Mouse (Mus musculus) lung, postnatal 14 days (tissue): ENCODE data around the gene Gpx5.
"Not testable (repeated sequence)": the region's sequence is repeated elsewhere in the genome, so short reads cannot be mapped to it uniquely, and the experiment has no call there.

Experiments used
- DNase-seq: peaks from one replicate; pipeline ENCODE4 v3.0.0; 2021

Gpx5 gene

DNA sequence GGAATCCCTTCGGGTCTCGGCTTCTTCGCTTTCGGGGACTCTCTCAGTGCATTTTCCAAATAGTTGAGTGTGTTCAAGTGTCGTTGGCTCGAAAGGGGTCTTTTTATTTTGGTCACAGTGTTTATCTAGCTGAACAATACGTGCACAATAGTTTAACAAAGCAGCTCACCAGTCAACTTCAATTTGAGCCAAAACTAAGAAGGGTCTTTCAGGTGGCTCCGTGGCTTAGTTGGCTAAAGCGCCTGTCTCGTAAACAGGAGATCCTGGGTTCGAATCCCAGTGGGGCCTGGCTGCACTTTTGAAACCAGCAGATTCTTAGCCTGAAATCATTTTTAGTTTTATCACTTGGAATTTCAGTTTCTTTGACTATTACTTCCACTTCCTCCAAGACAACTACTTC lies 28.2 kb downstream of the Gpx5 start:
- DNase-seq = no peak

DNA sequence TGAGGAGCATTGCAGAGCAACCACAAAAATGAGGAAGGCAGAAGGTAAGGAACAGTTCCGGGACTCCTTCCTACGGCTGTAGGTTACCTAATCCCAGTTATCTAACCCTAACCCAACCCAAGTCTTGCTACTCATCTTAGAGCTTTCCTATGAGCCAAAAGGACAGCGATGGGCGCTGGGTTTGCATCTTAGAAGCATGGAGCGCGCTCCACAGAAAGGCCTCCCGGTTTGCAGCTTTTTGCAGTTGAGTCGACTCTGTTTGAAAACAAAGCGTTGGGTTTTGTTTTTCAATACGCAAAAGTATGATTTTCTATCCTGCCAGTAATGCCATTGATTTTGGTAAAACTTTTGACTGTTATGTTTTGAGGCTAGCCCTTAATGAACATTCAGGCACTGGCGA lies 28.6 kb downstream of the Gpx5 start:
- no peak for DNase-seq

DNA sequence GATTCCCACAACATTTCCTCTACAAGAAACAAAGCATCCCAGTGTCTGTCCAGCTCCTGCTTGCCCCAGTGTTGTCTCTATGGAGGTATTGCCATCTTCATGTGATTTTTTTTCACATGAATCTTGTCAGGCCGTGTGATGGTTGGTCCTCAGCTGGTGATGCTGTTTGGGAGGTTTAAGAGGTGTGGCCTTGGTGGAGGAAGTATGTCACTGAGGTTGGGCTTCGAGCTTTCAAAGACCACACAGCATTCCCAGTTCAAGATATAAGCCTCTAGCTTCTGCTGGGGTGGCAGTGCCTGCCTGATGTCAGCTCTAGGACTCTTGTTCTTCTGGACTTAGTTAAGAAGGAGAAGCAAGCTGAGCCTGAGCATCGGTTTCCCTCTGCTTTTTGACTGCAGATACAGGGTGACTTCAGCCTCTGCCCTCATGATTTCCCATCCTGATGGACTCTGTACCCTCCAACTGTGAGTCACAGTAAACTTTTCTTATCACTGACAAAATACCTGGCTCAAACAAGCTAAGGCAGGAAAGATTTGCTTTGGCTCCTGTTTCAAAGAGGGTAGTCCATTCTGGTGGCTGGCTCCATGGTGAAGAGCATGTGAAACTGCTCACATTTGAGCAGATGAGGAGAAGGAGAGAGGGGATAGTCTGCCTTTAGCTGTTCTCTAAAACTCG lies 29.6 kb downstream of the Gpx5 start:
- DNase-seq = no peak

- DNase-seq = no peak
Measured at GRCm38 (mm10) chr13:21260289-21260688, 32.2 kb downstream of the Gpx5 start.

DNA sequence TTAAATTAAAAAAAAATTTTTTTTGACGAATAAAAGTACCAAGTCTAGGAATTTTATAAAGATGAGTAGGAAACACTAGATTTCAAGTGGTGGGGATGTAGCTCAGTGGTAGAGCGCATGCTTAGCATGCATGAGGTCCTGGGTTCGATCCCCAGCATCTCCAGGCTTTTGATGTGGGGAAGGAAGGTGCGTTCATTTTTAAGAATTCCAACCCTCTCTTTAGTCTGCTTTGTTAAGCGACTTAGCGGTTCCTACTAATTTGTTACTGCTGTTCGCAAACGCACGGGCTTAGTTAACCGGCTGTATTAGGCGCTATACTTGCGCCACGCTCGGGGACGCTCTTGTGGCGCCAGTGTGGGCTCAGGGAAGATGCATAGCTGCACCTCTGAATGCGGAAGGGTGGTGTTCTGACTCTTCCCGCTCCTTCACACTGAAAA lies 32.8 kb downstream of the Gpx5 start:
- no peak for DNase-seq

DNA sequence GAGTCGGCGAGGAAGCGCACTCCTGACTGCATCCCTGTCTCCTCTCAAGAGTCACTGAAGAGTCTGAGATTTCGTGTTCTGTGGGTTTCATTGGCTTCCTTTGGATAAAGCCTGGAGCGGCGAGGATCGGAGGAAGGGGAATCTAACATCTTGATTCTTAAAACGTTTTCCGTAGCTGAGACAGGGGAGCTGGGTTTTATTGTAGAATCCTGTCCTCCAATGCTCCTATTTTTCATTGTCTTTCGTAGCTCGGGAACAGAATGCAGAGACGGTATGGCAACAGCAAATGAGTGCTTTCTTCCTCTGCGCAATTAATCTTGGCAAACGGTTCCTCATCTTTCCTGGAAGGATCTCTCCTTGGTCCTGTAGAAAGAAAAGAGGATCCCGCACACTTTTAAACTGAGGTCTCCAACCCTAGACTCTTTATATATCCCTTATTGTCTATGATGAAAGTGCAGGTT lies 33.3 kb downstream of the Gpx5 start:
- no peak for DNase-seq

DNA sequence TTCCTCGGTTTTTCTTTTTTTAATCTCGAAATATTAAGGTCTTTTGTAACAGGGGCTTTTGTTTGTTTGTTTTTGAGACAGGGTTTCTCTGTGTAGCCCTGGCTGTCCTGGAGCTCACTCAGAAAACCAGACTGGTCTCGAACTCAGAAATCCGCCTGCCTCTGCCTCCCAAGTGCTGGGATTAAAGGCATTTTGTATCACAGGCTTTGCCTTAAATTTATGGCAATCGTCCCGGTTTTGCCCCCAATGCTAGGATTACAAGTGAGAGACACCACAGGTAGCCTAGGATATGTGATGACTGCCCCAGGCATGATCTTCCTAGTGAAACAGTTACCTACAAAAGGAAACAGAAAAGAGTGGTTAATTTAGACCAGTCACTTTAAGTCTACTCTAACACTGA lies 34.0 kb downstream of the Gpx5 start:
- no peak for DNase-seq

DNA sequence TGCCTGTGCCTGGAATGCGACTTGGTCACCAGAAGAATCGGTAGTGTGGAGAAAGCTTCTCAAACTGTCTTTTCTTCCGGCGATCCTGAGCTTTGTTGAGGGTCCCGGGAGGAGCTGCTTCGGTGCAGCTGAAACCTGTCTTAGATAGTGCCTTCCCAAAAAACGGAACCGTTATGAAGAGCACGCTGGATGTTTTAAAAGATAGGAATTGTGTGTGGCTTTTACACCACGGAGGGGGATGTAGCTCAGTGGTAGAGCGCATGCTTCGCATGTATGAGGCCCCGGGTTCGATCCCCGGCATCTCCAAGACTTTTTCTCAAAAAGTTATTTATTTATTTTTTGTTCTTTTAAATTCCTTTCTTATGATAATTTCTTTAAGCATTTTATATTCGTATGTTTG lies 38.5 kb downstream of the Gpx5 start:
- no peak for DNase-seq

GRCm38 (mm10) chr13:21253569-21253968 lies 39.0 kb downstream of the Gpx5 start:
- no peak for DNase-seq

DNA sequence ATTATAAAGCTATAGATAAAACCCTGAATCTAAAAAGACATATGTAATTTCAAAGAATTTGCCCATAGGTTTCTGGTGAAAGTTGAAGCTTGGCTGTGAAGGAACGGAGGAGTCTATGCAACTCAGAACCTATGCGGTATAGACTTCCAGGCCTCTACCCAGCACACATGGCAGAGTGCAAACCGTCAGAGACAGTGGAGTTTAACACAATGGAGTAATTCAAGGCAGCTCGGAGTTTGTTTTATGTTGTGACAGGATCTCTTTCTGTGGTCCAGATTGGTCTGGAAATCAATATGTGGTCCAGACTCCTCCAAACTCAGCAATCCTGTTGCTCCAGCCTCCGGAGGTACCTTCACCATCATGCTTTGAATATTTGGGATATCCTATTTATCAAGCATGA lies 39.5 kb downstream of the Gpx5 start:
- no peak for DNase-seq

DNA sequence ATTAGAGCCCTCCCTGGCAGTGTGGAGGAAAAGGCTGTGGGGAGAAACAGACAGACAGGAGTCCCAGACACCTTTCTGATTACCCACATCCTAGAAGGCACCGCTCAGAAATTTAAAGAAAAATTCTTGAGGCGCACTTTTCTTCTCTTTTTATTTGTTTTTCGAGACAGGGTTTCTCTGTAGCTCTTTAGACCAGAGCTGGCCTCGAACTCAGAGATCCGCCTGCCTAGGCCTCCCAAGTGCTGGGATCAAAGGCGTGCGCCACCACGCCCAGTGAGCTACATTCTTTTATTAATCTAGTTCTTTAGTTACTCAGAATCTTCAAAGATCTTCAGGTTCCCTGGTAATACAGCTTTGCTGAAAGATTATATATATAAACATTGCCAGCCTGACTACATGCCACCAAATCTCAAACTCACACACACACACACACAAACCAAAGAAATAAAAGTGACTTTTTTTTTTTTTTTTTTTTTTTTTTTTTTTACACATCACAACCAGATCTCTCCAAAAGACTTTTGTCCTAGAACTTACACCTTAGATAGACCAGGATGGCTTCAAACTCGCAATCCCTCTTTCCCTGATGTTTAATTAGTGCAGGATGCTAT lies 42.4 kb downstream of the Gpx5 start:
- DNase-seq = no peak

- no peak for DNase-seq
Measured at GRCm38 (mm10) chr13:21249022-21249421, 43.5 kb downstream of the Gpx5 start.

GRCm38 (mm10) chr13:21246276-21246675 lies 46.3 kb downstream of the Gpx5 start:
- DNase-seq = no peak

DNA sequence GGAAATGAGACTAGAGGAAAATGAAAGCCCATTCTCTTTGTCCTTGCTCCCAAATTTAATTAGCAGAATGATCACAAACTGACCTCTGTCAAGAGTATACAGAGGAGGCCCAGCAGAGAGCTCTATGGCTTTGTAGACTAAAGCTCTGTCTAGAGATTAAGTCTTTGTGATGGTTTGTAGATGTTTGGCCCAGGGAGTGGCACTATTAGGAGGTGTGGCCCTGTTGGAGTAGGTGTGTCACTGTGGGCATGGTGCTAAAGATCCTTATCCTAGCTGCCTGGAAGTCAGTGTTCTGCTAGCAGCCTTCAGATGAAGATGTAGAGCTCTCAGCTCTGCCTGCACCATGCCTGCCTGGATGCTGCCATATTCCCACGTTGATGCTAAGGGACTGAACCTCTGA lies 47.6 kb downstream of the Gpx5 start:
- not testable (repeated sequence) for DNase-seq

DNA sequence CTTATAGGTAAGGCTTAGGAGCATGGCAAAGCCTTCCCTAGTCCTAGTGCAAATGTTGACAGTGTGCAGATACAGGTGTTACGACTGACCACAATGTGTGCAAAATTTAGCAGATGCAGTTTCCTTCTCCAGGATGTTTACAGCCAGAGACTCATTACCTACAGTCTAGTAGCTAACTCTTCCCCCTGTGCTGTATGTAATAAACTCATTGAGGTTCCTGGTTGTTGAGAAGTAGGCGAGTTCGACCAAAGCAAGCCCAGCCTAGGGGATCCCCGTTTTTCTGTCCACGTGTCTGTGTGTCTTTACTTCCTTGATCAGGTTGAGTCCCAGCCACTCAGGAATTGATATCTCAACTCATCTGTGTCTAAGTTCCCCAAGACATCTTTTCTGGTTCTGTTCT lies 48.4 kb downstream of the Gpx5 start:
- no peak for DNase-seq

DNA sequence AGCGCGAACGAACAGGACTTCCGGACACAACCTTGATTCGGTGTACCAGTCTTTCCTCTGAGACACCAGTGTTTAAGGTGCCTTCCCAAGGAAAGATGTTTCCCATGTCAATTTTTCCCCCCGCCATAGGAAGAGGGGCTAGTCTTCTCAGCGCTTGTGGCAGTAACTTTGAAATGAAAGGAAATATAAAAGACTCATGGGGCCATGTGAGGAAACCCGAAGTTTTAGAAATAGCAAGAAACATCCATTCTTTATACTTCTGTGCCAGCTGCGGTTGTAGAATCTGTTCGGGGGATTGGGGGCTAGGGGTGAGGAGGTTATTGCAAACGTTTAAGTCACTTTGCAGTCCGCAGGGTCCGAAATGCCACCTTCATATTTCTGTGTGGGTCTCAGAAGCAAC lies 49.3 kb downstream of the Gpx5 start:
- DNase-seq = no peak

GRCm38 (mm10) chr13:21242408-21243125 lies 50.0 kb downstream of the Gpx5 start:
- DNase-seq = no peak

GRCm38 (mm10) chr13:21240788-21241187 lies 51.7 kb downstream of the Gpx5 start:
- no peak for DNase-seq

DNA sequence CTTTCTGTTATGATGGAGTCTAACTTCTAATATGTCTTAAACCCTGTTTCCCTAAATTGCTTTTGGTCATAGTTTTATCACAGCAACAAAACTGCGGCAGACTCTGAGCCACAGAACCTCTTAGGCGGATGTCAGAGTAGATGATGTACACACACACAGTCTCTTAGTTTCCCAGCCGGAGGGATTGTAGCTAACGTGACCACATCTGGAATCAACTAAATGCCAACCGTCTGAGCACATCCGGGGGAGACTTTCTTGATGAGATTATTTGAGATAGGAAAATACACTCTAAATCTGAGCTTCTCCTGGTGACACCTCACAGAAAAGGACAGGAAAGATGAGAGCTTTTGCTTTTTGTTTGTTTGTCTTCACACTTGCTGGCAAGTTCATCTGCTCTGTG lies 55.4 kb downstream of the Gpx5 start:
- DNase-seq = no peak

DNA sequence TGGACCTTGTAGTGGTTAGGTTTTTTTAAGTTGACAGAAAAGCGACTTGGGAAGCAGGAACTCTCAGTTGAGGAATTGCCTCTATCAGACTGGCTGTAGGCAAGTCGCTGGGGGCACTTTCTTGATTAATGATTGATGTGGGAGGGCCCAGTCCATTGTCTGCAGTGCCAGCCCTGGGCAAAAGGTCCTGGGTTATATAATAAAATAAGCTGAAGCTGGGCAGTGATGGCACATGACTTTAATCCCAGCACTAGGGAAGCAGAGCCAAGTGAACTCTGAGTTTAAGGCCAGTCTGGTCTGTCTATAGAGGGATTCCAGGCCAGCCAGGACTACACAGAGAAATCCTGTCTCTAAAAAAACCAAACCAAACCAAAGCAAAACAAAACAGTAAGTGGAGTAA lies 55.8 kb downstream of the Gpx5 start:
- DNase-seq = no peak
